Mouse (Mus musculus): Measurements from ENCODE around the gene Rtf1.

The Rtf1 gene

DNA sequence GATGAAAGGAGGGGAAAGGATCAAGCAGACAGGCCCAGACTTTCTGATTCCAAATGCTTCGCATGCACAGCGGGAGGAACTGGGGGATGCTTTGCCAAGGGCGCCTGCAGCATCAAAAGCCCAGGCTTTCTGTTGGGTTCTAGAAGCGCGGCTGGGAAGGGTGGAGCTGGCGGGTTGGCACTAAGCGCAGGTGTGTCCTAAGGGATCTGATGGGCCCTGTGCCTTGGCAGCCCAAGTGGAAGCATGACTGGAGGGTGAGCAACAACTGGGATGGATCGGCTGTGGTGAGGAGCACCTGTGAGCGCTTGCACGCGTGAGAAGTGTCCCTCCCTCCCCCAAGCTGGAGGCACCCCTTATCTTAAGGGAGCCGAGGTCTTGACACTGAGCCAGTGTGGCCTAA, 62.3 kb downstream of the Rtf1 start:
- DNase-seq: no peak

DNA sequence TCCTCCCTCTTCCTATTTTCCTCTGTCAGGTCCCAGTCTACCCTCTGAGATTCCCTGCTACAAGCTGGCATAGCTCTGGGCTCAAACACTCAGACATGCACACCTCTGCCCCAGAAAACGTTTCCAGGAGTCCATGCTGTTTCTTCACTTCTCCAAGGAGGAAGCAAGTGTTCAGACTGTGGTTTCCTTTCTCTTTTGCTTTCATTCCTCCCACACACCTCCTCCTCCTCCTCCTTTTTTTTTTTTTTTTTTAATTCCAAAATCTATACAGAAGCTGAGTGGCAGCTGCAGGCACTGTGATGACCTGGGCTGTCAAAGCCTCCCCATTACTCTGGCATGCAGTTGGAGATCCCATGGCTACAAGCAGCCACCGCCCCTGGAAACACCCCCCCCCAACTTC, 65.7 kb downstream of the Rtf1 start:
- DNase-seq: no peak

DNA sequence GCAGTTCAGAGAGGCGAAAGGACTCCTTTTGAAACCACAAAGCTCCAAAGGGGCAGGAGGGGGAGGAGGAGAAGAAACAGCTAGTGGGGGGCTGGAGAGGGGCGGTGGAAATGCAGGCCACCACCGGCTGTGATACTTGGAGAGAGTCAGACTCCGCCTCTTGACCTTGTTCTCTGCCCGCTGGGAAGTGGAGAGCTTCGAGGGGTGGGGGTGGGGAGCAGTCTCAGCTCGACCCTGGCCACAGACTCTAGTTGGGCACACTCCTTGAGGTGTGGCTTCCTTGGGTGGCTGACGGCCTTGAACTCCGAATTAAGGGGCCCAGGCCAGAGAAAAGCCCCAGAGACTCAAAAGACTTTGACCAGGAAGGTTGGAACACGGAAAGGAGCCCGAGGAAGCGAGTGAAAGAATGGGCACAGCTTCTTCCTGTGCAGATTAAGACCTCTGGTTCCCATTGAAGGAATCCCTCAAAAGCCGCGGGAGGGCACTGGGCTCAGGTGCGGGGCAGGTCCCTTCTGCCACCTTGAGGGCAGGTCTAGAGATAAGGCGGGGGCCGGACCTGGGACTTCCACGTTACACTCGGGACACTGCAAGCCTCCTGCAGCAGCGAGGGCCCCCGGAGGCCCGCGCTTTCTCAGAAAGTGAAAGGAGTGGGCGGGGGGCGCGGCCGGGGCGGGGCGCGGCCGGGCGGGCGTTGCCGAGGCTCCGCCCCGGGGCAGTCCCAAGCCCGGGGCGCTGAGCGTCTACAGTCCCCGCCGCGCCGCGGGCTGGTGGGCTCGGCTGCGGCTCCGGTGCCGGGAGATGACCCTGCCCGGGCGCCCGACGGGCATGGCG, 66.9 kb downstream of the Rtf1 start, which contains the start of gene Itpka:
TSS of gene Itpka (plus strand) at position 757 of the 831 bp plus-strand sequence.
- DNase-seq: no peak

DNA sequence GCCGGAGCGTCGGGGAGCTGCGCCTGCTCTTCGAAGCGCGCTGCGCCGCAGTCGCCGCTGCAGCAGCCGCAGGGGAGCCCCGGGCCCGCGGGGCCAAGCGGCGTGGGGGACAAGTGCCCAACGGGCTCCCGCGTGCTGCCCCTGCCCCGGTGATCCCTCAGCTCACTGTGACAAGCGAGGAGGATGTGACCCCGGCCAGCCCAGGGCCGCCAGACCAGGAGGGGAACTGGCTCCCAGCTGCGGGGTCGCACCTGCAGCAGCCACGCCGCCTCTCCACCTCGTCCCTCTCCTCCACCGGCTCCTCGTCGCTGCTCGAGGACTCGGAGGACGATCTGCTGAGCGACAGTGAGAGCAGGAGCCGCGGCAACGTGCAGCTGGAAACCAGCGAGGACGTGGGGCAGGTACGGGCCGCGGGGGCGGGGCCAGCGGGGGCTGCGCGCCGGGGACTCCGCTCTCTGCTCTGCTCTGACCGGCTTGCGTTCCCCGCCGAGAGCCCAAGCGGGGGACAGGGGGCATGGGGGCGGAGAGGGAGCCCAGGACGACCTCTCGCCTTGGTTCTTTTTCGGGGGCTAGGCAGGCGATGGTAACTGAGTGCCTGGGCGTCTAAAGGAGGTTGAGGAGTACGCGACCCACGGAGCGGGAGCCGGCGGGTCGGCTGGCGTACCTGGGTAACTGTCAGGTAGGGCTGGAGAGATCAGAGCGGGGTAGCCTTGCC, 67.8 kb downstream of the Rtf1 start:
- no peak for DNase-seq

GRCm38 (mm10) chr2:119743176-119743807, 68.4 kb downstream of the Rtf1 start:
- no peak for DNase-seq

- DNase-seq: no peak
Measured at GRCm38 (mm10) chr2:119743808-119744162, 68.9 kb downstream of the Rtf1 start.

DNA sequence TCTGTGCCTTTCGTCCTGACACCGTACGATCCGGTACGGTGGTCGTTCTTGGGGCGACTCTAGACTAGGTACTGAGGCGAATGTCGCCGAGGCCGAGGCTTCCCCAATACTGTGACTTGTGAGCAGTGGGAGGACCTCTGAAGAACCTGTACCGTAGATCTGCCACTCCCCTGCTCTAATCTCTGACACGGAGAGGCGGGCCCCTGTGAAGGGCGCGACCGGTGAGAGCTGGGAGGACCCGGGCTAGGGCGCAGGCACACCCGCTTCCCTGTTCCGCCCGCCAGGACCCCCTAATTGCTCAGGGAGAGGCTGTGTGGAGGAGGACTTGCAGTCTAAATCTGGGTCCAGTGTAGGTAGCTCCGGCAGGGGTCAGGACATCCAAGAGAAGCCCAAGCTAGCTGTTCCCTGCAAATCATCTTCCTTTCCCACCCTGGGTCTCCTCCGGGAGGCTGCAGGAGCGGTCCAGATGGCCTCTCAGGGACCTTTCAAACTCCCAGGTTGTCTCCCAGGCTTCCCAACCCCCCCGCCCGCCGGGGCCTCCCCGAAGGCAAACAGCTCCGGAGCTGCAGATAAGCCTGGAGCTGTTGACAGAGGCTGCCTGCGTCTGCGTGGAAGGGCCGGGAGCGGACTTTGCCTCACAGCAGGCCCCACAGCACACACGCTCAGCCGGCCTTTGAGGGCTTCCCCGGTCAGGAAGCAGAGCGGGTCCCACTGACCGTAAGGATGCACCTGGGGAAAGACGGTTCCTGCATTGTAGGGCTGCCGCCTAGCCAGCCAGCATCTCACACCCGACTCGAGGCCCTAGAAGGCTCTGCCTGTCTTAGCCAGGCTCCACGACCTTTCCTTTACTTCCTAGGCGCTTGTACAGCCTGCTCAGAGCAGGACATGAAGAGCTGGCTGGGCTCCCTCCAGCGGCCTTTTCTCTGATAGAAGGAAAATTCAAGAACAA, 69.6 kb downstream of the Rtf1 start:
- DNase-seq: no peak

GRCm38 (mm10) chr2:119745281-119745680, 70.4 kb downstream of the Rtf1 start:
- no peak for DNase-seq

- no peak for DNase-seq
Measured at GRCm38 (mm10) chr2:119747554-119747953, 72.7 kb downstream of the Rtf1 start.

GRCm38 (mm10) chr2:119749260-119749659, 74.4 kb downstream of the Rtf1 start:
- no peak for DNase-seq

DNA sequence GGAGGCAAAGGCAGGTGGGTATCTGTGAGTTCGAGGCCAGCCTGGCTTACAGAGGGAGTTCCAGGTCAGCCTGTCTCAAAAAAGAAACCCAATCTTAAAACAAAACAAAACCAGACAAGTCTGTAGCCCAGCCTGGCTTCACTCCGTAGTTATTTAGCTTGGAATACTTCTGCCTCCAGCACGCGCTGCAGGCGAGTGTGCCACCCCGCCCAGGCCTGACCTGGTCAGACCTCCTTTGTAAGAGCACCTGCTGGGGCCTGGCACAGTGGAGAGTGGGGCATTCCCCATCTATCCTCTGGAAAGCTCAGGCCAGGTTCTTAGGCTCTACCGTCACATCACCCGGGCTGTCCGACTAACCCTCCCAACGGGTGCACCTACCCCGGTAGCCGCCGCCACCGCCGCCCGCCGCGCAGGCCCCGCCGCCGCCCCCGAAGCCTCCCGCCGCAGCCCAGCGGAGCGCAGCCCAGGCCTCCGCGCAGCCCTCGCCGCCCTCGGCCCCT, 82.8 kb downstream of the Rtf1 start:
- peak; percentile 35 for DNase-seq

GRCm38 (mm10) chr2:119758101-119758843, 83.4 kb downstream of the Rtf1 start:
- DNase-seq: peak; percentile 47

DNA sequence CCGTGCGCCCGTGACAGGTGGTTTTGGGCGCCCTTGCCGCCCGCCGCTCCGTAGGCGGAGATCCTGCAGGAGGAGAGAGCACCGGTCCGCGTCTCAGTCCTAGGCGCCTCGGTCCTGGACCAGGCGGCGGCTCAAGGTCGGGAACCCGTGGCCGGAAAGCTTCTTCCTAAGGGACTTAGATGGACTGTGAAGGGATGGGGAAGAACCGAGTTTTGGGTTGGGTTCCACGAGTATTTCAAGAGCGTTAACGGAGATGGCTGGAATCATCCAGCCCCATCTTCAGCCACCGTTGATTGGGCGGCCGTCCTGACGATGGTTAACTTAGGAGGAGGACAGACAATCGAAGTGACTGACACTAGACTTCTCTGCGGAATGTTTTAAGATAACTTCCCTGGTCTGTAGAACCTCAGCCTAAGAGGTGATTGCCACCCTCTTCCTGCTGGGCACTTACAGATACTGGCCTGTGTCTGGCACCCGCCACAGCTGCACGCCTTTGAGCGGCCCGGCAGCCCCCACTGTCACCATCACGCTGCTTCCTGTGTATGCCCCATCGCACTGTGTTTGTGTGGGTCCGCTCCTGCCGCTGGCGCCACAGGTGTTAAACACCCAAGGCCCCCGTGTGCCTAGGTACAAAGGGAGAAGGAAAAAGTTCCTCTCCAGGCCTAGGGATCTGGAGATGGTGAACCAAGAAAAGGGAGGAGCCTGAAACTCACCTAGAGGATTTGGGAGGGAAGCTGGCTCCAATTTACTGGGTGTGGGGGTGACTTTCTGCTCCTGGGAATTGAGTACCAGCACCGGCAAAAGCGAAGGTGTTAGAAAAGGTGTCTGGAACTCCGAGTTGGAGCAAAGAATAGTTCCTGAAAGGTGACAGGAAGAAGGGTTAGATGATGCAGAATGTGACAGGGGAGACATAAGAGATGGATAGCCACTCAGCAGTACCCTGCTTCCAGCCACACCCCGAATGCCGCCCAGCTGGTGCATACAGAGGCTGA, 84.3 kb downstream of the Rtf1 start:
- no peak for DNase-seq

GRCm38 (mm10) chr2:119760251-119760650, 85.4 kb downstream of the Rtf1 start, which contains the start of gene Ltk:
Gene Ltk (minus strand): TSS chr2:119760431.
- DNase-seq: no peak

DNA sequence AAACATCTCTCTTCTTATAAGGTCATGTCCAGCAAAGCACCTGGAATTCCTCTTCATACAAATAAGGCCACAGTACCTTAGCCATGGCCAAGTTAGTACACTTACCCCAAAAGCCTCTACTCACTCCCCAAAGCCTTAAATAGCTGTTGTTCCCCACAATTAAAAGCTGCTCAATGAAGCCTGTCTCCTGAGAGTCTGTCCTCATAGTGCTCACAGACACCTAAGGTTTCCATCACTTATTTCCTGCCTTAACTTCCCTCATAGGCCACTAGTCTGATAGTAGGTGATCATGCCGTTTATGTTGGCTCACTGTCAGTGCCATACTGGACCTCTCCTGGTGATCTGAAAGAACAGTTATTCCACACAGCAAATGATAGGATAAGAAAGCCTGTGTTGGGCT, 87.4 kb downstream of the Rtf1 start:
- DNase-seq: no peak

GRCm38 (mm10) chr2:119763924-119764323, 89.1 kb downstream of the Rtf1 start:
- DNase-seq: no peak

GRCm38 (mm10) chr2:119767246-119767645, 92.4 kb downstream of the Rtf1 start:
- DNase-seq: no peak
